Mouse (Mus musculus): Measurements from ENCODE around the gene Olfr1110. TPM values are rescaled to one million over a fixed set of nuclear protein-coding genes. Genes with fewer than 3 reads are reported as not detected.

Olfr1110 gene
- 0.09 TPM in 1 of 2 replicates, not detected in the other for polyA plus RNA-seq (2012; ENCODE audit: low replicate concordance)

DNA sequence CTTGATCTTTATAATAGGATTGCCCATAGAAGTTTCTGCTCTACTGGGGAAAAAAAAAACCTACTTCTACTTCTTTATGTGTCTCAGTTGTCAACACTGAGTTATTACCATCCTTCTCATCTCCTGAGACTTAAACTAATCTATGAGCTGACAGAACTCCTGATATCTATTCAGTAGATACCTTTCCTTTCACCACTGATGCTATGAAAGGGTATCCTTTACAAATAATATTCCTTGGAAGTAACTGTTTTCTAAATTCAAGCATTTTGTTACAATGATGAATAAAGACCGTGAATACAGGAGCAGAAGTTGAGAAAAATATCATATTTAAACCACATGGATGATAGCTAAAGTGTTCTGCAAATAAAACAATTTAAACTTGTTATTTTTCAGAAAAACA lies at the start of gene Olfr1110:
Gene Olfr1110 (minus strand): TSS at position 101 of the 400 bp plus-strand sequence.

DNA sequence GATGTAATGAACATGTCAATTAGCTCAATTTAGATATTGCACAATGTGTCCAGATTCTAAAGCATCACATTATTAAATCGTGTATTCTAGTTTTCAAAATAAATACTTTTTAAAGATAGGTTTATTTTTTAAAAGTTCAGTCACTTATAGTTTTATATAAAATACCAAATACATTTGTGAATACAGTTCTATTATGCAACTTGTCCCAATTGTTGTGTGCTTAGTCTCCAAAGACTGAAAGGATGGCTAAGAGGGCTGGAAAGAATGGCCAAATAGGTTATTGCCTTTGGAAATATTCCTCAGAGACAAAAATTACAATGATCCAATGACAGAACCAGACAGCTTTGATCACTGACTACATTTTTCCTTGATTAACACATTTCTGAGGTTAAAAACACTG lies 47.4 kb upstream of the Olfr1110 start, which contains the start of gene Olfr1112:
Gene Olfr1112 (plus strand): TSS at position 301 of the 400 bp plus-strand sequence.

DNA sequence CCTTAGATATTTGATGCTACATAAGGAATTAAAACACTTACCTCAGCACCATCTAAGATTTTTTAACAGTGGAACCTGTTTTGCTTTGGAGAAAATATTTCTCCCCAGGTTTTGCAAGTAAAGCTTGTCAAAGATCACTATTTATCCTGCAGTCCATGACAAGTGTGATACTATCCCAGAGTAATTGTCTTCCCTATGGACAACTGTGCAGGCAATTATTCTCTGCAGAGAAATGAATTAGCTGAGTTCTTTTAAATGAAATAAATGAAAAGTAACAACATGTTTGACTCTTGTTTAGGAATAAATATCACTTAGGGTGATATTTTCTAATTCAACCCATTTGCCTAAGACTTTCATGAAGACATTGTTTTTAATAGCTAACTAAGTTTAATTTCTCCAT lies 12.4 kb upstream of the Olfr1110 start, which contains the start of gene Olfr1111:
Gene Olfr1111 (minus strand): TSS at position 101 of the 400 bp plus-strand sequence.

DNA sequence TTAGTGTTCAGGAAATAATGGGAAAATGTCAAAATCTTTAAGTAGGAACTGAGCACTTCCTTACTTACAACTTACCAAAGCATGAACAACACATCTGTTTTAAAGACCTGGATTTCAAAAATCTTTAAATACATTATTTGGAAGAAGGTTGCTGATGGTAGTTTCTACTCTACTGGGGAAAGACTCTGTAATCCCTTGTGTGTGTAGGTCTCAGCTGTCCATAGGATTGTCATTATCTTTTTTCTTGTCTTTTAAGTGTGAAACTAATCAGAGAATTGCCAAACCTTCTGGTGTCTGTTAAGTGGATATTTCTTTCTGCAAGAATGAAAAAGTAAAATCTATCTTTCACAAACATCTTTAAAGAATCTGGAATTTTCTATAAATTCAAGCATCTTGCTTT lies 25.6 kb downstream of the Olfr1110 start, which contains the start of gene Olfr259:
Gene Olfr259 (minus strand): TSS at position 101 of the 400 bp plus-strand sequence.

DNA sequence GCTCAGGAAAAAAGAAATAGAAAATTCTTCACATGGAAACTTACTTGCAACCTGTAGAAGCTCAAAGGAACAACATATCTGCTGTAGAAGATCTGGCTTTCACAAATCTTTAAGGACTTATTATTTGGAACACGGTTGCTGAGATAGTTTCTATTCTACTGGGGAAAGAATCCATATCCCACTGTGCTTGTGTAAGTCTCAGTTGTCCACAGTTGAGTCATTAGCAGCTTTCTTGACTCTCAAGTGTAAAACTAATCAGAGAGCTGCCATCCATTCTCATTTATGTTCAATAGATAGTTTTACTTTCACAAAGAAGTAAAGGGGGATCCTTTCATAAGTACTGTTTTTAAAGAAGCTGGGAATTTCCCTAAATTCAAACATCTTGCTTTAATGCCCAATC lies 44.2 kb downstream of the Olfr1110 start, which contains the start of gene Olfr1109:
Gene Olfr1109 (minus strand): TSS at position 101 of the 400 bp plus-strand sequence.

Other genes with a start within 250 kb of the Olfr1110 start
- not detected in 2 replicates for gene Olfr1097, start 248.1 kb downstream of the Olfr1110 start, polyA plus RNA-seq (2012; ENCODE audit: low replicate concordance)
- gene Olfr1098, start 215.8 kb downstream of the Olfr1110 start, polyA plus RNA-seq (2012; ENCODE audit: low replicate concordance) = not detected in 2 replicates
- not detected in 2 replicates for gene Olfr1099, start 179.6 kb downstream of the Olfr1110 start, polyA plus RNA-seq (2012; ENCODE audit: low replicate concordance)
- gene Olfr1100, start 160.3 kb downstream of the Olfr1110 start, polyA plus RNA-seq (2012; ENCODE audit: low replicate concordance) = not detected in 2 replicates
- gene Olfr1101, start 149.1 kb downstream of the Olfr1110 start, polyA plus RNA-seq (2012; ENCODE audit: low replicate concordance) = not detected in 2 replicates
- not detected in 2 replicates for gene Olfr1102, start 141.9 kb downstream of the Olfr1110 start, polyA plus RNA-seq (2012; ENCODE audit: low replicate concordance)
- not detected in 2 replicates for gene Olfr1104, start 113.2 kb downstream of the Olfr1110 start, polyA plus RNA-seq (2012; ENCODE audit: low replicate concordance)
- gene Olfr1105, start 103.8 kb downstream of the Olfr1110 start, polyA plus RNA-seq (2012; ENCODE audit: low replicate concordance) = not detected in 2 replicates
- not detected in 2 replicates for gene Olfr1106, start 88.0 kb downstream of the Olfr1110 start, polyA plus RNA-seq (2012; ENCODE audit: low replicate concordance)
- gene Olfr1107, start 64.5 kb downstream of the Olfr1110 start, polyA plus RNA-seq (2012; ENCODE audit: low replicate concordance) = not detected in 2 replicates
- gene Olfr1109, start 44.3 kb downstream of the Olfr1110 start, polyA plus RNA-seq (2012; ENCODE audit: low replicate concordance) = not detected in 2 replicates
- gene Olfr259, start 25.7 kb downstream of the Olfr1110 start, polyA plus RNA-seq (2012; ENCODE audit: low replicate concordance) = not detected in 2 replicates
- gene Olfr1111, start 12.3 kb upstream of the Olfr1110 start, polyA plus RNA-seq (2012; ENCODE audit: low replicate concordance) = not detected in 2 replicates
- gene Olfr1112, start 47.5 kb upstream of the Olfr1110 start, polyA plus RNA-seq (2012; ENCODE audit: low replicate concordance) = not detected in 2 replicates
- not detected in 2 replicates for gene Olfr1113, start 68.7 kb upstream of the Olfr1110 start, polyA plus RNA-seq (2012; ENCODE audit: low replicate concordance)
- gene Olfr1115, start 107.7 kb upstream of the Olfr1110 start, polyA plus RNA-seq (2012; ENCODE audit: low replicate concordance) = not detected in 2 replicates
- gene Olfr1116, start 127.2 kb upstream of the Olfr1110 start, polyA plus RNA-seq (2012; ENCODE audit: low replicate concordance) = 0.02 TPM in 1 of 2 replicates, not detected in the other
- gene Olfr1118, start 167.3 kb upstream of the Olfr1110 start, polyA plus RNA-seq (2012; ENCODE audit: low replicate concordance) = 0.03 TPM in 1 of 2 replicates, not detected in the other
- not detected in 2 replicates for gene Olfr1120, start 214.5 kb upstream of the Olfr1110 start, polyA plus RNA-seq (2012; ENCODE audit: low replicate concordance)
- not detected in 2 replicates for gene Olfr1121, start 229.6 kb upstream of the Olfr1110 start, polyA plus RNA-seq (2012; ENCODE audit: low replicate concordance)
- not detected in 2 replicates for gene Olfr1122, start 245.5 kb upstream of the Olfr1110 start, polyA plus RNA-seq (2012; ENCODE audit: low replicate concordance)